Mouse (Mus musculus): ENCODE measurements around the gene Card9. TPM values are rescaled to one million over a fixed set of nuclear protein-coding genes. Genes with fewer than 3 reads are reported as not detected.

Card9 gene
- polyA plus RNA-seq, 1 experiment from 2014 or later: 1.5 TPM

DNA sequence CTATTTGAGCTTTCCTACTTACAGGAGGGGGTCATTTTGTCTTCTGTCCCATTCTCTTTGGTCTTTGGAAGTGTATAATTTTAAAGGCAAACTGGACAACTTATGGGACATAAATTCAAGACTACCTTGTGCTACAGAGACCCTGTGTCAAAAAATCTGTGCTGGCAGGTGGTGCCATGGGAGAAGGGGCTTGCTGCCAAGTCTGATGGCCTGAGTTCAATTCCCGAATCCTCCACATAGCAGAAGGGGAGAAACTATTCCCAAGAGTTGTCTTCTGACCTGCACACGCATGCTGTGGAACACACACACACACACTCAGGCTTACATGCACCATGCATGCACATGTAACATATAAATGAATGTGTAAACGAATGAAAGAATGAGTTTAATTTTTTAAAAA is 54.0 kb downstream of the Card9 start:
- no peak overlapping the region for H3K4me3 ChIP-seq (replicated peaks; ENCODE audit: low read length)
- H3K36me3 ChIP-seq (ENCODE audit: control insufficient read depth, insufficient read depth, low read length): no peaks in the 10 kb centered on the region
- no peaks in the 10 kb centered on the region for H3K27me3 ChIP-seq (ENCODE audit: control insufficient read depth, insufficient read depth, low read length)
- no peaks in the 10 kb centered on the region for H3K9me3 ChIP-seq (replicated peaks; ENCODE audit: control insufficient read depth, low read length)
- WGBS: 82% methylated on average over 3 of the region's 3 CpGs
- H3K4me2 ChIP-seq (ENCODE audit: low read depth, low read length): no peak overlapping the region
- ATAC-seq (ENCODE audit: insufficient read depth, low FRiP score): no peak
- no peak overlapping the region for H3K27ac ChIP-seq (ENCODE audit: low read length)
- H3K9ac ChIP-seq (ENCODE audit: low read length): no peak overlapping the region
- peaks cover 10% of the 10 kb centered on the region for H3K4me1 ChIP-seq (ENCODE audit: control insufficient read depth, insufficient read depth, low read length)

DNA sequence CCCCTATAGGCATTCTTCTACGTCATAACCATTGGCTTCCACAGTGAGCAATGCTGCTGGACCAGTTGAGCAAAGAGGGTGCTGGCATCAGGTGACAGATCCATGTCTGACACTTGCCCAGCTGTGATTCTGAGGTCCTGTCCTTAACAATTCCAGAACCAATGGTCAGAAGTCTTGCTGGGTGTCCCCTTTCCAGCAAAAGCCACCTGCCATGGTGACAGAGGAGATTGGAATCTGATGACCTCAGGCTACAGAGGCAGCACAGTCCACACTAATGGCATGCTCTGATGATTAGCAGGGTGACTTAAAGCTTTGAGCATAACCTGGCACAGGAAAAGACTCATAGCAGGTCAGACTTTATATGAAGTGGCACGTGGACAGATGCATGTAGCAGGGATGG is 55.2 kb downstream of the Card9 start:
- Histone ChIP-seq H3K9ac (ENCODE audit: low read length) (no peak overlapping the region), H3K4me2 (ENCODE audit: low read depth, low read length) (no peak overlapping the region), H3K27ac (ENCODE audit: low read length) (no peak overlapping the region), H3K27me3 (ENCODE audit: control insufficient read depth, insufficient read depth, low read length) (no peaks in the 10 kb centered on the region), H3K36me3 (ENCODE audit: control insufficient read depth, insufficient read depth, low read length) (no peaks in the 10 kb centered on the region), H3K9me3 (replicated peaks; ENCODE audit: control insufficient read depth, low read length) (no peaks in the 10 kb centered on the region), H3K4me1 (ENCODE audit: control insufficient read depth, insufficient read depth, low read length) (peaks cover 15% of the 10 kb centered on the region), H3K4me3 (replicated peaks; ENCODE audit: low read length) (no peak overlapping the region)
- 65% methylated on average over 2 of the region's 2 CpGs for WGBS
- no peak for ATAC-seq (ENCODE audit: insufficient read depth, low FRiP score)

DNA sequence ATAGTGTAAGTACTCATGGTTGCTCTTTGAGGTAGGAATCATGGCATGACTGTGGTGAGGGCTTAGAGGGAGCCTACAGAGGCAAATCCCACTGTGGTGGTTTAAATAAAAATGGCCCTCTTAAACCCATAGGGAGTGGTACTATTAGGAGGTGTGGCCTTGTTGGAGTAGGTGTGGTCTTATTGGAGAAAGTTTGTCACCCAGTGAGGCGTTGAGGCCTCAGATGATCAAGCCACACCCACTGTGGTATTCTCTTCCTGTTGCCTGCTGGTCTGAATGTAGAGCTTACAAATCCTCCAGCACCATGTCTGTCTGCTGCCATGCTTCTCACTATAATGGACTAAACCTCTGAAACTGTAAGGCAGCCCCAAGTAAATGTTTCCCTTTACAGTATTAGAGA is 56.0 kb downstream of the Card9 start:
- Histone ChIP-seq H3K27me3 (ENCODE audit: control insufficient read depth, insufficient read depth, low read length) (no peaks in the 10 kb centered on the region), H3K4me1 (ENCODE audit: control insufficient read depth, insufficient read depth, low read length) (peaks cover 12% of the 10 kb centered on the region), H3K27ac (ENCODE audit: low read length) (no peak overlapping the region), H3K9ac (ENCODE audit: low read length) (no peak overlapping the region), H3K4me3 (replicated peaks; ENCODE audit: low read length) (no peak overlapping the region), H3K4me2 (ENCODE audit: low read depth, low read length) (no peak overlapping the region), H3K9me3 (replicated peaks; ENCODE audit: control insufficient read depth, low read length) (no peaks in the 10 kb centered on the region), H3K36me3 (ENCODE audit: control insufficient read depth, insufficient read depth, low read length) (no peaks in the 10 kb centered on the region)
- no peak for ATAC-seq (ENCODE audit: insufficient read depth, low FRiP score)
- 61% methylated on average over 1 of the region's 1 CpGs for WGBS

Other genes starting within 250 kb of the Card9 start
- 16.8 and 18.8 TPM in 2 replicates for gene Nacc2, start 237.7 kb downstream of the Card9 start, polyA plus RNA-seq (2015; fragmentation: Nextera tagmentation; extraction: Ambion mirVana)
- gene Lhx3, start 152.6 kb downstream of the Card9 start, polyA plus RNA-seq (2015; fragmentation: Nextera tagmentation; extraction: Ambion mirVana): not detected in 2 replicates
- gene Qsox2, start 123.4 kb downstream of the Card9 start, polyA plus RNA-seq (2015; fragmentation: Nextera tagmentation; extraction: Ambion mirVana): 23.2 and 24.1 TPM in 2 replicates
- gene Ccdc187, start 66.4 kb downstream of the Card9 start, polyA plus RNA-seq (2015; fragmentation: Nextera tagmentation; extraction: Ambion mirVana): 0.58 and 0.82 TPM in 2 replicates
- 28.8 and 33.0 TPM in 2 replicates for gene Gpsm1, start 45.4 kb downstream of the Card9 start, polyA plus RNA-seq (2015; fragmentation: Nextera tagmentation; extraction: Ambion mirVana)
- gene Dnlz, start 8.8 kb downstream of the Card9 start, polyA plus RNA-seq (2015; fragmentation: Nextera tagmentation; extraction: Ambion mirVana): 20.5 and 23.8 TPM in 2 replicates
- 25.8 and 26.1 TPM in 2 replicates for gene Snapc4, start 19.7 kb upstream of the Card9 start, polyA plus RNA-seq (2015; fragmentation: Nextera tagmentation; extraction: Ambion mirVana)
- gene Entr1, start 28.4 kb upstream of the Card9 start, polyA plus RNA-seq (2015; fragmentation: Nextera tagmentation; extraction: Ambion mirVana): 98.7 and 105 TPM in 2 replicates
- gene Pmpca, start 28.4 kb upstream of the Card9 start, polyA plus RNA-seq (2015; fragmentation: Nextera tagmentation; extraction: Ambion mirVana): 97.0 and 104 TPM in 2 replicates
- gene Inpp5e, start 48.3 kb upstream of the Card9 start, polyA plus RNA-seq (2015; fragmentation: Nextera tagmentation; extraction: Ambion mirVana): 15.2 and 15.9 TPM in 2 replicates
- gene Sec16a, start 84.3 kb upstream of the Card9 start, polyA plus RNA-seq (2015; fragmentation: Nextera tagmentation; extraction: Ambion mirVana): 28.2 and 31.5 TPM in 2 replicates
- 14.1 and 15.4 TPM in 2 replicates for gene Notch1, start 155.7 kb upstream of the Card9 start, polyA plus RNA-seq (2015; fragmentation: Nextera tagmentation; extraction: Ambion mirVana)
- gene Egfl7, start 219.1 kb upstream of the Card9 start, polyA plus RNA-seq (2015; fragmentation: Nextera tagmentation; extraction: Ambion mirVana): 116 and 120 TPM in 2 replicates
- not detected in 2 replicates for gene Gm20532, start 225.7 kb upstream of the Card9 start, polyA plus RNA-seq (2015; fragmentation: Nextera tagmentation; extraction: Ambion mirVana)
- 66.8 and 72.1 TPM in 2 replicates for gene Agpat2, start 243.5 kb upstream of the Card9 start, polyA plus RNA-seq (2015; fragmentation: Nextera tagmentation; extraction: Ambion mirVana)